Mouse (Mus musculus) forebrain, embryonic 14.5 days (tissue): ENCODE results near the gene Cth. TPM values are rescaled to one million over a fixed set of nuclear protein-coding genes. Genes with fewer than 3 reads are reported as not detected.

Experiments used
- ATAC-seq: fragments of 200-750 bp; cut with Nextera tagmentation; 2 replicates; pipeline ENCODE4 v1.8.0; 2017; ENCODE audit warnings: mild to moderate bottlenecking, moderate library complexity
- DNase-seq: peaks from one replicate; pipeline ENCODE4 v3.0.0-alpha.2; 2015; ENCODE audit warnings: low spot score
- H3K27ac ChIP-seq: fragments of 300-500 bp; sonication (generic); 2 replicates; pipeline ENCODE4 v1.5.1; 2014; ENCODE audit warnings: low read depth, mild to moderate bottlenecking, control low read depth, low read length, moderate library complexity
- H3K27me3 ChIP-seq: fragments of 300-500 bp; sonication (generic); replicated peaks from 2 replicates; pipeline ENCODE4 v1.6.1; 2014; ENCODE audit warnings: low read length, control low read depth, mixed read lengths; ENCODE audit not compliant: control insufficient read depth, insufficient read depth
- H3K36me3 ChIP-seq: fragments of 300-500 bp; sonication (generic); 2 replicates; pipeline ENCODE4 v1.6.1; 2014; ENCODE audit warnings: low read length, control low read depth; ENCODE audit not compliant: control insufficient read depth, insufficient read depth
- H3K4me1 ChIP-seq: fragments of 300-500 bp; sonication (generic); 2 replicates; pipeline ENCODE4 v1.6.1; 2014; ENCODE audit warnings: antibody characterized with exemption, low read length, control low read depth; ENCODE audit not compliant: control insufficient read depth, insufficient read depth
- H3K4me2 ChIP-seq: fragments of 300-500 bp; sonication (generic); 2 replicates; pipeline ENCODE4 v1.6.1; 2014; ENCODE audit warnings: mild to moderate bottlenecking, control low read depth, low read length
- H3K4me3 ChIP-seq: fragments of 300-500 bp; sonication (generic); 2 replicates; pipeline ENCODE4 v1.5.1; 2014; ENCODE audit warnings: low read depth, low read length, control low read depth
- H3K9ac ChIP-seq: fragments of 300-500 bp; sonication (generic); 2 replicates; pipeline ENCODE4 v1.6.1; 2014; ENCODE audit warnings: mild to moderate bottlenecking, low read length, control low read depth, moderate library complexity
- H3K9me3 ChIP-seq: fragments of 300-500 bp; sonication (generic); replicated peaks from 2 replicates; pipeline ENCODE4 v1.6.1; 2016; ENCODE audit warnings: low read length, control low read depth, mixed read lengths; ENCODE audit not compliant: control insufficient read depth
- WGBS: fragments of 180-500 bp; shearing (Covaris S2); extraction: QIAGEN DNeasy Blood & Tissue Kit; methylation state at CpG from one replicate; pipeline ENCODE4 v1.1.7; 2014; 5-methylcytosine and 5-hydroxymethylcytosine counted together
- polyA plus RNA-seq: library from polyadenylated mRNA; unstranded; fragments of >200 nt; fragmentation: Nextera tagmentation; extraction: Ambion mirVana; gene quantifications from 2 replicates; pipeline ENCODE4 v1.2.1, GENCODE M21; 2014

Gene Cth
- polyA plus RNA-seq, 1 experiment from 2014 or later, result 5.2 TPM

GRCm38 (mm10) chr3:157867836-157868235 lies 57.0 kb downstream of the Cth start:
- WGBS, result 86% methylated on average over 2 of the region's 2 CpGs
- no peaks in the 10 kb centered on the region for H3K9me3 ChIP-seq
- ATAC-seq, result no peak
- no peaks in the 10 kb centered on the region for H3K4me1 ChIP-seq
- DNase-seq, result no peak
- H3K27ac ChIP-seq, result no peak overlapping the region
- no peak overlapping the region for H3K4me3 ChIP-seq
- H3K9ac ChIP-seq, result no peak overlapping the region
- no peak overlapping the region for H3K4me2 ChIP-seq
- no peaks in the 10 kb centered on the region for H3K27me3 ChIP-seq
- no peaks in the 10 kb centered on the region for H3K36me3 ChIP-seq

- H3K4me1 ChIP-seq, result no peaks in the 10 kb centered on the region
- 61% methylated on average over 4 of the region's 4 CpGs for WGBS
- H3K9me3 ChIP-seq, result no peaks in the 10 kb centered on the region
- H3K4me3 ChIP-seq, result no peak overlapping the region
- H3K9ac ChIP-seq, result no peak overlapping the region
- H3K4me2 ChIP-seq, result no peak overlapping the region
- H3K27ac ChIP-seq, result no peak overlapping the region
- no peaks in the 10 kb centered on the region for H3K27me3 ChIP-seq
- H3K36me3 ChIP-seq, result no peaks in the 10 kb centered on the region
- DNase-seq (no peak), ATAC-seq (no peak)
Measured at GRCm38 (mm10) chr3:157866251-157866650, 58.6 kb downstream of the Cth start.

- no peaks in the 10 kb centered on the region for H3K9me3 ChIP-seq
- H3K4me3 ChIP-seq, result no peak overlapping the region
- ATAC-seq, result no peak
- 82% methylated on average over 2 of the region's 2 CpGs for WGBS
- H3K4me1 ChIP-seq, result no peaks in the 10 kb centered on the region
- no peak for DNase-seq
- H3K9ac ChIP-seq, result no peak overlapping the region
- no peak overlapping the region for H3K27ac ChIP-seq
- H3K4me2 ChIP-seq, result no peak overlapping the region
- H3K36me3 ChIP-seq, result no peaks in the 10 kb centered on the region
- H3K27me3 ChIP-seq, result no peaks in the 10 kb centered on the region
Measured at GRCm38 (mm10) chr3:157865848-157866247, 59.0 kb downstream of the Cth start.

- Histone ChIP-seq H3K36me3 (no peaks in the 10 kb centered on the region), H3K4me1 (no peaks in the 10 kb centered on the region), H3K4me3 (no peak overlapping the region), H3K9me3 (no peaks in the 10 kb centered on the region), H3K4me2 (no peak overlapping the region), H3K27me3 (no peaks in the 10 kb centered on the region), H3K9ac (no peak overlapping the region), H3K27ac (no peak overlapping the region)
- WGBS, result 73% methylated on average over 6 of the region's 6 CpGs
- ATAC-seq, result no peak
- DNase-seq, result no peak
Measured at GRCm38 (mm10) chr3:157865431-157865830, 59.4 kb downstream of the Cth start.

GRCm38 (mm10) chr3:157852806-157853205 lies 72.1 kb downstream of the Cth start:
- H3K4me1 ChIP-seq, result no peaks in the 10 kb centered on the region
- no peak for DNase-seq

GRCm38 (mm10) chr3:157848503-157848902 lies 76.4 kb downstream of the Cth start:
- ATAC-seq (no peak), DNase-seq (no peak)
- no peak overlapping the region for H3K9ac ChIP-seq

More at GRCm38 (mm10) chr3:157852806-157853205, 72.1 kb downstream of the Cth start:
- no peaks in the 10 kb centered on the region for H3K36me3 ChIP-seq
- no peak overlapping the region for H3K27ac ChIP-seq
- ATAC-seq, result no peak
- no peaks in the 10 kb centered on the region for H3K27me3 ChIP-seq
- no peaks in the 10 kb centered on the region for H3K9me3 ChIP-seq
- H3K9ac ChIP-seq, result no peak overlapping the region
- H3K4me2 ChIP-seq, result no peak overlapping the region
- 72% methylated on average over 1 of the region's 1 CpGs for WGBS
- H3K4me3 ChIP-seq, result no peak overlapping the region

GRCm38 (mm10) chr3:157847338-157848284 lies 77.3 kb downstream of the Cth start:
- Histone ChIP-seq H3K4me3 (no peak overlapping the region), H3K27ac (no peak overlapping the region), H3K9me3 (no peaks in the 10 kb centered on the region), H3K4me2 (no peak overlapping the region), H3K9ac (no peak overlapping the region), H3K27me3 (no peaks in the 10 kb centered on the region), H3K4me1 (no peaks in the 10 kb centered on the region), H3K36me3 (no peaks in the 10 kb centered on the region)
- no peak for ATAC-seq
- 85% methylated on average over 7 of the region's 7 CpGs for WGBS
- no peak for DNase-seq

More at GRCm38 (mm10) chr3:157848503-157848902, 76.4 kb downstream of the Cth start:
- H3K36me3 ChIP-seq, result no peaks in the 10 kb centered on the region
- no peaks in the 10 kb centered on the region for H3K4me1 ChIP-seq
- H3K4me3 ChIP-seq, result no peak overlapping the region
- H3K4me2 ChIP-seq, result no peak overlapping the region
- WGBS, result 47% methylated on average over 2 of the region's 2 CpGs
- no peaks in the 10 kb centered on the region for H3K9me3 ChIP-seq
- no peak overlapping the region for H3K27ac ChIP-seq
- no peaks in the 10 kb centered on the region for H3K27me3 ChIP-seq
